Mouse (Mus musculus): Measurements from ENCODE around the gene Fbxo36. TPM values are rescaled to one million over a fixed set of nuclear protein-coding genes. Genes with fewer than 3 reads are reported as not detected.

Gene Fbxo36
- polyA plus RNA-seq, 1 experiment from 2014 or later: 9.4 TPM

DNA sequence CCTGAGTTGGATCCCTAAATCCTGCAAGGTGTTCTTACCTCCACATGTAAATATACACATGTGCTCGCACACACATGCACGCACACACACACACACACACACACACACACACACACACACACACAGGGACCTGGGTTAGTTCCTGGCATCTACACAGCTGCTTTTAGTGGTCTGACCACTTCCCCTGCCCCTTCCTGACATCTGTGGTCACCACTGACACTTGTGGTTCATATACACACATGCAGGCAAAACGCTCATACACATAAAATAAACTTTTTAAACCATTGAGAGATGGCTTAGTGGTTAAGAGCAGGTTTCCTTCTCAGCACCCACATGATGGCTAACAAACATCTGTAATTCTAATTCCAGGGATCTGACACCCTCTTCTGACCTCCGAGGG lies 75.4 kb downstream of the Fbxo36 start:
- Histone ChIP-seq H3K4me1 (ENCODE audit: insufficient read depth) (no peaks in the 10 kb centered on the region), H3K27me3 (ENCODE audit: insufficient read depth, low read length) (no peaks in the 10 kb centered on the region), H3K36me3 (ENCODE audit: insufficient read depth) (no peaks in the 10 kb centered on the region), H3K27ac (ENCODE audit: low read depth) (no peak overlapping the region), H3K4me2 (no peak overlapping the region), H3K4me3 (ENCODE audit: low read depth, low read length) (no peak overlapping the region), H3K9me3 (ENCODE audit: low read depth, low read length) (no peaks in the 10 kb centered on the region), H3K9ac (no peak overlapping the region)
- DNase-seq: no peak
- 80% methylated on average over 4 of the region's 4 CpGs for WGBS
- no peak for ATAC-seq (ENCODE audit: insufficient read depth)
- TF ChIP-seq CTCF (IDR thresholded peaks at IDR 0.05; ENCODE audit: low read depth): no peak

DNA sequence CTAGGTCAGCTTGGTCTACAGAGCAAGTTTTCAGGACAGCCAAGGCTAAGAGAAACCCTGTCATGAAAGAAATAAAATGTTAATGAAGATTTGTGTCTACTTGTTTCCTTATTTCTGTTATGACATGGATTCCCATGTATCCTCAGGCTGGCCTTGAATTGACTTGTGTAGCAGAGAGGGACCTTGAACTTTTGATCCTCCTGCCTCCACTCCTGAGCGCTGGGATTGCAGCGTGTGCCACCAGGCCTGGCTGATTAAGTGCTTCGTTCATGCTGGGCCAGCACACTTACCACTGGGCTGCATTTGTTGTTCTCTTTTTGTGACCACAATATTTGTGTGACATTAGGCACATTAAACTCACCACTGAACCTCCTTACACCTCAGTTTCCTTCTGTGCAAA lies 79.2 kb downstream of the Fbxo36 start:
- no peak for TF ChIP-seq CTCF (IDR thresholded peaks at IDR 0.05; ENCODE audit: low read depth)
- H3K4me2 ChIP-seq: no peak overlapping the region
- H3K9ac ChIP-seq: no peak overlapping the region
- no peak overlapping the region for H3K27ac ChIP-seq (ENCODE audit: low read depth)
- no peaks in the 10 kb centered on the region for H3K36me3 ChIP-seq (ENCODE audit: insufficient read depth)
- no peak overlapping the region for H3K4me3 ChIP-seq (ENCODE audit: low read depth, low read length)
- 88% methylated on average over 3 of the region's 3 CpGs for WGBS
- H3K27me3 ChIP-seq (ENCODE audit: insufficient read depth, low read length): no peaks in the 10 kb centered on the region
- DNase-seq (no peak), ATAC-seq (ENCODE audit: insufficient read depth) (no peak)
- H3K9me3 ChIP-seq (ENCODE audit: low read depth, low read length): no peaks in the 10 kb centered on the region
- no peaks in the 10 kb centered on the region for H3K4me1 ChIP-seq (ENCODE audit: insufficient read depth)

DNA sequence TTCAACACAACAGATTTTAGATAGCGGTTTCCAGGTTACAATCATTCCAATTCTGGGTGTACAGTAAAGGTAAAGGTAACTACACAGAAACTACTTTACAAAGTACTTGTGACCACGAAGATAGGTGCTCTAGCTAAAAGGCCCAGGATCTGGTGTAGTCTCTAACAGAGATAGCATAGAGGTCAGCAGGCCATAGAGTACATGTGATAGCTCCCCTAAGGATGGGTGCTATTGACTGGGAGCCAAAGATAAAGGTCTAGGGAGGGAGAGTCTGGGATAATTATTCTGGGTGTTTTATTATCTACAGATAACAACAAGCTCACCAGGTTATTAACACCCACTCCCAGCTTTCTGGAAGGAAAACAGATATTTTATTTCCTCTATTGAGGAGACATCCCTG lies 83.8 kb downstream of the Fbxo36 start:
- Histone ChIP-seq H3K9ac (no peak overlapping the region), H3K4me1 (ENCODE audit: insufficient read depth) (no peaks in the 10 kb centered on the region), H3K4me3 (ENCODE audit: low read depth, low read length) (no peak overlapping the region), H3K27ac (ENCODE audit: low read depth) (no peak overlapping the region), H3K36me3 (ENCODE audit: insufficient read depth) (no peaks in the 10 kb centered on the region), H3K9me3 (ENCODE audit: low read depth, low read length) (no peaks in the 10 kb centered on the region), H3K27me3 (ENCODE audit: insufficient read depth, low read length) (no peaks in the 10 kb centered on the region), H3K4me2 (no peak overlapping the region)
- ATAC-seq (ENCODE audit: insufficient read depth) (no peak), DNase-seq (no peak)
- 77% methylated on average over 2 of the region's 2 CpGs for WGBS
- TF ChIP-seq CTCF (IDR thresholded peaks at IDR 0.05; ENCODE audit: low read depth): no peak

DNA sequence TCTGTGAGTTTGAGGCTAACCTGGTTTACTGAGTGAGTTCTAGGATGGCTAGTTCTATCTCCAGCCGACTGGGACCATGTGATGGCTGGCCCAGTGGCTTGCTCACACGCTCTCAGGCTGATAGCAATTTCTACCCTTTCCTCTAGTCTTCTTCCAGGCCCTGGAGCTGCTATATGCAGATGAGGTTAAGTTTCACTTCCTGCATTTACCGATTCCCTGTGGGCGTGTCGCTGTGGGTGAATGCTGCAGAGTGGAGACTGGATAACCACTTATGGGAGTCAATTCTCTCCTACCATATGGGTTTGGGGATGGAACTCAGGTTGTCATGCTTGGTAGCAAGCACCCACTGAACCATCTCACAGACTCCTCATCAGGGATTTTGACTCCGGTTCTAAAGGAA lies 84.5 kb downstream of the Fbxo36 start:
- no peak overlapping the region for H3K4me2 ChIP-seq
- H3K4me1 ChIP-seq (ENCODE audit: insufficient read depth): no peaks in the 10 kb centered on the region
- TF ChIP-seq CTCF (IDR thresholded peaks at IDR 0.05; ENCODE audit: low read depth): no peak
- H3K27me3 ChIP-seq (ENCODE audit: insufficient read depth, low read length): no peaks in the 10 kb centered on the region
- no peaks in the 10 kb centered on the region for H3K9me3 ChIP-seq (ENCODE audit: low read depth, low read length)
- no peak overlapping the region for H3K4me3 ChIP-seq (ENCODE audit: low read depth, low read length)
- H3K9ac ChIP-seq: no peak overlapping the region
- DNase-seq: no peak
- no peak overlapping the region for H3K27ac ChIP-seq (ENCODE audit: low read depth)
- 65% methylated on average over 6 of the region's 6 CpGs for WGBS
- no peaks in the 10 kb centered on the region for H3K36me3 ChIP-seq (ENCODE audit: insufficient read depth)
- ATAC-seq (ENCODE audit: insufficient read depth): no peak

DNA sequence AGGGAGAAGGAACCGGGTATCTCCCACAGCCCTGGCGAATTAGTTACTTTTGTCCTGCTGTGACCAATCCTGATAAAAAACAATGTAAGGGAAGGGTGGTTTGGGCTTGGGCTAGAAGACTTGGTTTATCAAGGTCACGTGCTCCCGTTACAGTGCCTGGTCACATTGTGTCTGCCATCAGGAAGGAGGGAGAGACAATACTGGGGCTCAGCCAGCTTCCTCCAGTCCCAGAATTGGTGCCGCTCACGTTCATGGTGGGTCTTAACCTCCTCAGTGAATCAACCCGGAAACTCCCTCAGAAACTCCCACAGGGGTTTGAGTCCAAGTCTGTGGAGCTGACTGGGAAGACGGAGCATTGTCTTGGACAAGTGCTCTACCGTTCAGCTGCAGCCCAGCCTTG lies 86.0 kb downstream of the Fbxo36 start:
- Histone ChIP-seq H3K27ac (ENCODE audit: low read depth) (no peak overlapping the region), H3K27me3 (ENCODE audit: insufficient read depth, low read length) (no peaks in the 10 kb centered on the region), H3K4me2 (no peak overlapping the region), H3K9ac (no peak overlapping the region), H3K9me3 (ENCODE audit: low read depth, low read length) (no peaks in the 10 kb centered on the region), H3K4me3 (ENCODE audit: low read depth, low read length) (no peak overlapping the region), H3K4me1 (ENCODE audit: insufficient read depth) (no peaks in the 10 kb centered on the region), H3K36me3 (ENCODE audit: insufficient read depth) (no peaks in the 10 kb centered on the region)
- DNase-seq (no peak), ATAC-seq (ENCODE audit: insufficient read depth) (no peak)
- 74% methylated on average over 9 of the region's 9 CpGs for WGBS
- TF ChIP-seq CTCF (IDR thresholded peaks at IDR 0.05; ENCODE audit: low read depth): no peak

DNA sequence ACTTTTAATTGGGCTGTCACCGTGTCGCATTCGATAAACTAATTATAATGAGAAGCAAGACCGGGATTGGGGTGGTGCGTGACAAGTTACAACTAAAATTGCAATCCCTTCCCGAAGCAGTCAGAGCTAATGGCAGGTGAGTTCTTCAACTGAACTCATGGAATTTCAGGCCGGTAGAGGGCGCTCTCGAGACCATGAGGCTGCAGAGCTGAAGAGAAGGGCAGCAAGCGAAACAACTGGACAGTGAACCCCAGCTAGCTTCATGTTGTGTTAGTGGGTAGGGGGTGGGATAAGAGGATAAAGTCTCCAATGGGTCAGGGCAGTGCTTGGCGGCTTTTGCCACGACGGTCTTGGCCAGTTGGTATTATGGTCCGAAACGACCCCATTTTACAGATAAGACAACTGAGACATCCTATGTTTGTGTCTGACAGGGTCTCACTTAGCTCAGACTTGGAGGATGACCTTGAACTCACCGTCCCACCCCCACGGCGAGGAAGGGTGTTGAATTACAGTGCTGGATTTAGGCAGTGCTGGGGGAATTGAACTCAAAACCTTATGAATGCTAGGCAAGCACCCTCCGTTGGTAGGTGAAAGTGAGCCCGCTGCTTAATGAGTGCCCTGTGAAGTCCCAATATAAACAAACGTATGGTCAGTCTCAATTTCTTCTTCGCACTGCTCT lies 94.0 kb downstream of the Fbxo36 start:
- WGBS: 11% methylated on average over 22 of the region's 22 CpGs
- peaks cover 19% of the 10 kb centered on the region for H3K27me3 ChIP-seq (ENCODE audit: insufficient read depth, low read length)
- peak; percentile 82 for DNase-seq
- no peak overlapping the region for H3K27ac ChIP-seq (ENCODE audit: low read depth)
- H3K9ac ChIP-seq: no peak overlapping the region
- peak; percentile 64 for TF ChIP-seq CTCF (IDR thresholded peaks at IDR 0.05; ENCODE audit: low read depth)
- no peaks in the 10 kb centered on the region for H3K36me3 ChIP-seq (ENCODE audit: insufficient read depth)
- peak overlapping the region; percentile 90 for H3K4me2 ChIP-seq
- H3K4me1 ChIP-seq (ENCODE audit: insufficient read depth): no peaks in the 10 kb centered on the region
- H3K9me3 ChIP-seq (ENCODE audit: low read depth, low read length): no peaks in the 10 kb centered on the region
- no peak; the same call in 1 of the 2 replicates for ATAC-seq (ENCODE audit: insufficient read depth)
- peak overlapping the region; percentile 50; the same call in 1 of the 2 replicates for H3K4me3 ChIP-seq (ENCODE audit: low read depth, low read length)

DNA sequence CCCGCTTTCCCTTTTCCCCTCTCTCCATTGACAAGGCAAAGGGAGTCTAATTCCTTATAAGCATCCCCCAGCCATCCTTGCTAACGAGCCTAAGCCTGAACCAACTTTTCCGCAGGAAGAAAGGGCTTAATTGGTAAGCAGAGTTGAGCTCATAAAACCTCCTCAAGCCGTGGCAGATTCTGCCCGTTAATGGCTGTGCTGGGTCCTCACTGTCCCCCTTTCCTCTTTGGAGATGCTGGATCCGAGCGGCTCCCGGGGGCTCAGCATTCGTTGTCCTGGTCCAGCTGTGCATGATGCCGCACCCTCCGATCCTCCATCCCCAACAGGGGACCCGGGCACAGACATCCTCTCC lies 94.5 kb downstream of the Fbxo36 start:
- Histone ChIP-seq H3K27ac (ENCODE audit: low read depth) (no peak overlapping the region), H3K9me3 (ENCODE audit: low read depth, low read length) (no peaks in the 10 kb centered on the region), H3K27me3 (ENCODE audit: insufficient read depth, low read length) (peaks cover 19% of the 10 kb centered on the region), H3K4me3 (ENCODE audit: low read depth, low read length) (peak overlapping the region; percentile 50), H3K36me3 (ENCODE audit: insufficient read depth) (no peaks in the 10 kb centered on the region), H3K4me1 (ENCODE audit: insufficient read depth) (no peaks in the 10 kb centered on the region), H3K9ac (peak overlapping the region; percentile 48), H3K4me2 (peak overlapping the region; percentile 90)
- TF ChIP-seq CTCF (IDR thresholded peaks at IDR 0.05; ENCODE audit: low read depth): no peak
- ATAC-seq (ENCODE audit: insufficient read depth) (no peak; the same call in none of the 2 replicates), DNase-seq (peak; percentile 21)
- under 1% methylated on average over 12 of the region's 12 CpGs for WGBS

All from lung, embryonic 14.5 days (tissue).